Mouse (Mus musculus): ENCODE measurements around the gene Dhtkd1. TPM values are rescaled to one million over a fixed set of nuclear protein-coding genes. Genes with fewer than 3 reads are reported as not detected.

Dhtkd1 gene
- polyA plus RNA-seq, 1 experiment from 2014 or later: 3.5 TPM

GRCm38 (mm10) chr2:5911282-5911965 is 31.2 kb downstream of the Dhtkd1 start:
- no peaks in the 10 kb centered on the region for H3K27me3 ChIP-seq (ENCODE audit: insufficient read depth, low read length)
- peak; percentile 73 for ATAC-seq (ENCODE audit: insufficient read depth)
- H3K9ac ChIP-seq: no peak overlapping the region
- H3K36me3 ChIP-seq (ENCODE audit: insufficient read depth): 0 out of 2 replicates have a peak, but pooled peaks cover 4% of the 10 kb centered on the region
- TF ChIP-seq CTCF (IDR thresholded peaks at IDR 0.05; ENCODE audit: low read depth): no peak
- no peak overlapping the region for H3K4me3 ChIP-seq (ENCODE audit: low read depth, low read length)
- peak; percentile 63 for DNase-seq
- WGBS: 35% methylated on average over 16 of the region's 16 CpGs
- no peaks in the 10 kb centered on the region for H3K9me3 ChIP-seq (ENCODE audit: low read depth, low read length)
- H3K4me1 ChIP-seq (ENCODE audit: insufficient read depth): no peaks in the 10 kb centered on the region
- H3K4me2 ChIP-seq: no peak overlapping the region
- no peak overlapping the region for H3K27ac ChIP-seq (ENCODE audit: low read depth)

DNA sequence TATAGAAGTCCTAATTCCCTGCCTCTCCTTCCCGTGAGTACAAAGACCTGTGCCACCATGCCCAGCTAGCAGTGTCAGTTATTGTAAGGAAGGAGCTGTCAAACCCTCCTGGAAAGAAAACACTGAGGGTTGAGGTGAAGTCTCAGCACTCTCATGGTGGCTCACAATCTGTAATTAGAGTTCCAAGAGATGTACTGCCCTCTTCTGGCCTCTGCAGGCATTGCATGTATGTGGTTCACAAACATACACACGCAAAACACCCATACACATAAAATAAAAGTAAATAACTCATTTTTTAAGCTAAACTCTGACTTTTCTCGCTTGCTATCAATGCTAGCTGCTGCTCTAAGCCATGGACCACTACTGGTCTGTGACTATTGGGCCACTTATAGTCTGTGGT is 36.0 kb downstream of the Dhtkd1 start:
- Histone ChIP-seq H3K9me3 (ENCODE audit: low read depth, low read length) (no peaks in the 10 kb centered on the region), H3K4me2 (no peak overlapping the region), H3K4me3 (ENCODE audit: low read depth, low read length) (no peak overlapping the region), H3K27ac (ENCODE audit: low read depth) (no peak overlapping the region), H3K9ac (no peak overlapping the region), H3K36me3 (ENCODE audit: insufficient read depth) (no peaks in the 10 kb centered on the region), H3K4me1 (ENCODE audit: insufficient read depth) (no peaks in the 10 kb centered on the region), H3K27me3 (ENCODE audit: insufficient read depth, low read length) (no peaks in the 10 kb centered on the region)
- TF ChIP-seq CTCF (IDR thresholded peaks at IDR 0.05; ENCODE audit: low read depth): peak; percentile 73
- no peak for ATAC-seq (ENCODE audit: insufficient read depth)
- 55% methylated on average over 3 of the region's 3 CpGs for WGBS
- peak; percentile 79 for DNase-seq

DNA sequence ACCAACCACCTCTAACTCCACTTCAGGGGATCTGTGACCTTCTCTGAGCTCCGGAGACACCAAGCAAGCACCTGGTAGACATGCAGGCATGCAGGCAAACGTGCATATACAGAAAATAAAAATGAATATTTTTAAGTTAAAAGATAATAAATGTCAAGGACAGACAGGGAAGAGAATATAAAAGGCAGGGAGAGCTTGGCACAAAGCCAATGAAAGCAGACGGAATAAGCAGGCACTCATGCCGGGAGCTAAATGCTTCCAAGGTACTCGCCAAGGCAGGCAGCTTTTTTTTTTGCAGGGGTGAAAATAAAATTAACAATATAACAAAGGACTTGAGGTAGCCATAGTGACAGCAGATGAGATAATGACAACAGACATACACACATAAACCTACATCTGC is 36.5 kb downstream of the Dhtkd1 start:
- peak; percentile 53 for DNase-seq

DNA sequence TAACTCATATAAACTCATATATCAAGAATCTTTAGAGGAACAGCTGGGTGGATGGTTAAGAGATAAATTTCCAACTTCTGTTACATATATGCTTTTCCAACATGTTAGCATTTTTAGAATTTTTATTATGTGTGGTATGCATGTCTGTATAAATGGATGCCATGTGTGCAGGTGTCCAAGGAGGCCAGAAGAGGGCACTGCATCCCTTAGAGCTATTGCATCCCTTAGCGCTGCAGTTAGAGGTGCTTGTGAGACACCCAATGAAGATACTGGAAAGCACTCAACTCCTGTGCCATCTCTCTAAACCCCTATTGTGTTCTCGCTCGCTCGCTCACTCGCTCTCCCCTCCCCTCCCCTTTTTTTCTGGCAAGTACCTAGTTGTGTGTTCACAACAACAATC is 42.4 kb downstream of the Dhtkd1 start:
- H3K4me1 ChIP-seq (ENCODE audit: insufficient read depth): no peaks in the 10 kb centered on the region

More for the DNA sequence above, 36.5 kb downstream of the Dhtkd1 start:
- Histone ChIP-seq H3K4me1 (ENCODE audit: insufficient read depth) (no peaks in the 10 kb centered on the region), H3K4me3 (ENCODE audit: low read depth, low read length) (no peak overlapping the region), H3K9ac (no peak overlapping the region), H3K36me3 (ENCODE audit: insufficient read depth) (no peaks in the 10 kb centered on the region), H3K27me3 (ENCODE audit: insufficient read depth, low read length) (no peaks in the 10 kb centered on the region), H3K4me2 (no peak overlapping the region), H3K27ac (ENCODE audit: low read depth) (no peak overlapping the region), H3K9me3 (ENCODE audit: low read depth, low read length) (no peaks in the 10 kb centered on the region)
- 29% methylated on average over 5 of the region's 5 CpGs for WGBS
- no peak for TF ChIP-seq CTCF (IDR thresholded peaks at IDR 0.05; ENCODE audit: low read depth)
- no peak for ATAC-seq (ENCODE audit: insufficient read depth)

DNA sequence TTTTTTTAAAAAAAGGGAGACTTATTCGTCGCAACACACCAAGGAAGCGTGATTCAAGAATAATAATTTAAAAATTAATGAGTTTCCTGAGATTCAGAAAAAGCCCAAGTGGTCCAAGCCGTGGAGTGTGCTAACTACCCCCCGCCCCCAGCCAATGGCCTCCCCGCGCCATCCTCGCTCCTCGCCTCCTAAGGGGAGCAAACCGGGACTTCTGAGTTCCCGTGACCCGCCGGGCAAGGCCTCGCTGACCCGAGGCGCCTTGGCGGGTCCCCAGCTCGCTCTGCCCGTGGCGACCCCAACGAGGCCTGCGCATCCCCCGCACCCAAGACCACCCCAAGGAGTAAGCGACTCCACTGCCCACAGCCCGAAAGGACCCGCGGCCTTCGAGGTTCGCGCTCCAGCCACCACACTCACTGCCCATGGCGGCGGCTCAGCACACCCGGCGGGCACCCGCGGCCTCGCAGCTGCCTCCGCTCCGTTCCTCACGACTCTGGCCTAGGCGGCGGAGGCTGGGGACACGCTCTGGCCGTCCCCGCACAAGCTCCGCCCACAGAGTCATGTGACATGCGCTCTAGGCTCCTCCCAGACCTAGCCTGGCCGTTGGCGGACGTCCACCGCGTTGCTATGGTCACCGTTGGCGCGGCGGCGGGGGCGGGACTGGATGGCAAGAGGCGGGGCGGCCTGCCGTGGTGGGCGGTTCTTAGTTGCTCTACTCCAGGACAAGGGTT is 47.6 kb downstream of the Dhtkd1 start, which contains the start of gene Sec61a2:
Gene Sec61a2, minus strand, starts transcription at position 590 of the 728 bp plus-strand sequence.
- no peaks in the 10 kb centered on the region for H3K27me3 ChIP-seq (ENCODE audit: insufficient read depth, low read length)
- H3K9ac ChIP-seq: peak within 1 kb of the TSS; percentile 91
- TF ChIP-seq CTCF (IDR thresholded peaks at IDR 0.05; ENCODE audit: low read depth): peak; percentile 18; the same call in 1 of the 2 replicates
- peaks cover 21% of the 10 kb centered on the region for H3K36me3 ChIP-seq (ENCODE audit: insufficient read depth)
- peak within 1 kb of the TSS; percentile 79 for H3K4me2 ChIP-seq
- peak within 1 kb of the TSS; percentile 80 for H3K27ac ChIP-seq (ENCODE audit: low read depth)
- peaks cover 5% of the 10 kb centered on the region; the same call in 1 of the 2 replicates for H3K4me1 ChIP-seq (ENCODE audit: insufficient read depth)
- H3K9me3 ChIP-seq (ENCODE audit: low read depth, low read length): no peaks in the 10 kb centered on the region
- DNase-seq: peak; percentile 100
- WGBS: under 1% methylated on average over 61 of the region's 62 CpGs
- H3K4me3 ChIP-seq (ENCODE audit: low read depth, low read length): peak within 1 kb of the TSS; percentile 87
- peak; percentile 99 for ATAC-seq (ENCODE audit: insufficient read depth)

More for the DNA sequence above, 42.4 kb downstream of the Dhtkd1 start:
- no peaks in the 10 kb centered on the region for H3K27me3 ChIP-seq (ENCODE audit: insufficient read depth, low read length)
- no peak overlapping the region for H3K27ac ChIP-seq (ENCODE audit: low read depth)
- no peak overlapping the region for H3K4me2 ChIP-seq
- ATAC-seq (ENCODE audit: insufficient read depth) (no peak), DNase-seq (peak; percentile 56)
- no peaks in the 10 kb centered on the region for H3K9me3 ChIP-seq (ENCODE audit: low read depth, low read length)
- TF ChIP-seq CTCF (IDR thresholded peaks at IDR 0.05; ENCODE audit: low read depth): peak; percentile 62
- 64% methylated on average over 5 of the region's 5 CpGs for WGBS
- no peak overlapping the region for H3K9ac ChIP-seq
- H3K4me3 ChIP-seq (ENCODE audit: low read depth, low read length): no peak overlapping the region
- H3K36me3 ChIP-seq (ENCODE audit: insufficient read depth): no peaks in the 10 kb centered on the region

DNA sequence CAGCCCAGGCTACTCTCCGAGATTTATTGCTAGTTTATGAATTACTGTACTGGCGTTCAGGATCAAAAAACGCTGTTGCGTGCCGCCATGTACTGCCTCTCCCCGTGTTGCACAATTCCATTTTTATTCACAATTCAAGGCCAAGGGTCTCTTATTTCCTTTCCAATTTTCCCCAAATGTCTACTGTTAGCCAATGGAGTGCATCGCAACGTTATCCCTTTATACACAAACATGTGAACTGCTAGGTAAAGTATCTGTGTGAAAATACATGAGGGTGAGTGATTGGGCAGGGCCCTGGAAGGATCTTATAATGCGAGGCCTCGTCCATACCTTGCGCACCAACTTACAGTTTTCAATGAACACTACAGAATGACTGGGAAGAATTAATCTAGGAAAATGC is 48.3 kb downstream of the Dhtkd1 start:
- Histone ChIP-seq H3K27me3 (ENCODE audit: insufficient read depth, low read length) (no peaks in the 10 kb centered on the region), H3K9ac (peak overlapping the region; percentile 91), H3K4me1 (ENCODE audit: insufficient read depth) (peaks cover 5% of the 10 kb centered on the region; the same call in 1 of the 2 replicates), H3K4me2 (peak overlapping the region; percentile 79), H3K4me3 (ENCODE audit: low read depth, low read length) (peak overlapping the region; percentile 87), H3K36me3 (ENCODE audit: insufficient read depth) (peaks cover 21% of the 10 kb centered on the region), H3K9me3 (ENCODE audit: low read depth, low read length) (no peaks in the 10 kb centered on the region), H3K27ac (ENCODE audit: low read depth) (peak overlapping the region; percentile 12; the same call in 1 of the 2 replicates)
- DNase-seq (peak; percentile 63), ATAC-seq (ENCODE audit: insufficient read depth) (no peak)
- WGBS: 25% methylated on average over 11 of the region's 11 CpGs
- no peak for TF ChIP-seq CTCF (IDR thresholded peaks at IDR 0.05; ENCODE audit: low read depth)

DNA sequence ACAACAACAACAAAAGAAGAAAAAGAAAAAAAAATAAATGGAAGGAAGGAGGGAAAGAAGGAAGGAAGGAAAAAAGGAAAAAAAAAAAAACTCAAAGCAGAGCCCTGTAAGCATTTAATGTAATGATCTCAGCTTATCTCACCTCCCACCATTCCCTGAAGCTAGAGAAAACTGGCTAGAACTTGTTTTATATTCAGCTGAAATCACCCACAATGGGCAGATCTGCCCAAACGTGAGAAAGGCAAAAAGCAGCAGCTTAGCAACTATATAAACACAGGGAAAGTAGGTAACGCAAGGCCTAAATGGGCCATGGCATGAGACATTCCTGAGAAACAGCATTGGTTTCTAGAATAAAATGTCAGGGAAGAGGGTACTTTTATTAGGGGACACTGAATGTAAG is 53.2 kb downstream of the Dhtkd1 start:
- WGBS: 70% methylated on average over 2 of the region's 2 CpGs
- Histone ChIP-seq H3K27me3 (ENCODE audit: insufficient read depth, low read length) (no peaks in the 10 kb centered on the region), H3K9ac (no peak overlapping the region), H3K9me3 (ENCODE audit: low read depth, low read length) (no peaks in the 10 kb centered on the region), H3K4me2 (no peak overlapping the region), H3K4me3 (ENCODE audit: low read depth, low read length) (no peak overlapping the region), H3K4me1 (ENCODE audit: insufficient read depth) (peaks cover 5% of the 10 kb centered on the region; the same call in 1 of the 2 replicates), H3K36me3 (ENCODE audit: insufficient read depth) (peaks cover 57% of the 10 kb centered on the region), H3K27ac (ENCODE audit: low read depth) (no peak overlapping the region)
- TF ChIP-seq CTCF (IDR thresholded peaks at IDR 0.05; ENCODE audit: low read depth): no peak
- ATAC-seq (ENCODE audit: insufficient read depth) (no peak), DNase-seq (no peak)

Measured in lung, embryonic 14.5 days (tissue).